Mouse (Mus musculus) gastrocnemius, adult 2 months (tissue): ENCODE results near the gene Pyroxd1. TPM values are rescaled to one million over a fixed set of nuclear protein-coding genes. Genes with fewer than 3 reads are reported as not detected.

Source experiments
- DNase-seq: peaks from one replicate; pipeline ENCODE4 v3.0.0; 2022
- H3K27ac ChIP-seq: fragments of 200-600 bp; 2 replicates; pipeline ENCODE4 v1.8.1; 2022; ENCODE audit warnings: mild to moderate bottlenecking
- H3K4me3 ChIP-seq: fragments of 200-600 bp; 2 replicates; pipeline ENCODE4 v1.8.1; 2022; ENCODE audit warnings: mild to moderate bottlenecking, moderate library complexity
- CTCF ChIP-seq: fragments of 200-600 bp; IDR thresholded peaks from 2 replicates; pipeline ENCODE4 v1.8.1; 2022; ENCODE audit warnings: antibody characterized with exemption, mild to moderate bottlenecking, moderate library complexity
- intact Hi-C: fragments of 180-260 bp; cut with DNase I; formaldehyde crosslinking; loops from one replicate; pipeline ENCODE4 v1.15.1; 2025
- total RNA-seq, 2 experiments: library from RNA; stranded (reverse); gene quantifications; 2 replicates each; pipeline ENCODE4 v1.2.3; 2021

Pyroxd1 gene
- total RNA-seq, 2 experiments from 2014 or later = 9.5 to 9.9 TPM

GRCm38 (mm10) chr6:142381615-142382014 lies 36.2 kb downstream of the Pyroxd1 start:
- Histone ChIP-seq H3K4me3 (no peak overlapping the region), H3K27ac (no peak overlapping the region)
- no peak for TF ChIP-seq CTCF
- intact Hi-C loops = no loop called here
- no peak for DNase-seq

DNA sequence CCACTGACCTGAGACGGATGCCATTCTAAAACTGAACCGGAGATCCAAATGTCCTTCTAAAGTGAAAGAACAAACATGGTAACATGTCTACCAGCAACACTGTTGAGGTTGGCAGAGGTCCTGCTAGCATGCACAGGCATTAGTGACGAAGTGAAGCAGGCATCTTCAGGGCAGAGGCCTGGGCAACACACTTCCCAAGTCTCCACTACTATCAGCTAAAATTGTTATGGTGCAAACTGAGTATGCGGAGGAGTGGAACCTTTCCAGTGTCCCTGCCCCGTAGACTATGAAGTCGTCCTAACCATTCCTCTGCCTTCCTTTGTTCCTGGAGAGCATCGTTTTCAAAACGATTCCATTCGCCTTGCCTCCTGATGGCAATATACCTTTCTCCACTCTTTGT lies 39.1 kb downstream of the Pyroxd1 start:
- no peak for TF ChIP-seq CTCF
- Histone ChIP-seq H3K27ac (no peak overlapping the region), H3K4me3 (no peak overlapping the region)
- no peak for DNase-seq
- intact Hi-C loops = no loop called here

- peak overlapping the region; percentile 90 for H3K27ac ChIP-seq
- intact Hi-C loops = loop anchor here (5.0 kb wide), 3 partner anchors 39 to 371 kb away; partner anchors contain the start of genes Cmas and Pyroxd1
Measured at GRCm38 (mm10) chr6:142386285-142387010, 41.0 kb downstream of the Pyroxd1 start.

DNA sequence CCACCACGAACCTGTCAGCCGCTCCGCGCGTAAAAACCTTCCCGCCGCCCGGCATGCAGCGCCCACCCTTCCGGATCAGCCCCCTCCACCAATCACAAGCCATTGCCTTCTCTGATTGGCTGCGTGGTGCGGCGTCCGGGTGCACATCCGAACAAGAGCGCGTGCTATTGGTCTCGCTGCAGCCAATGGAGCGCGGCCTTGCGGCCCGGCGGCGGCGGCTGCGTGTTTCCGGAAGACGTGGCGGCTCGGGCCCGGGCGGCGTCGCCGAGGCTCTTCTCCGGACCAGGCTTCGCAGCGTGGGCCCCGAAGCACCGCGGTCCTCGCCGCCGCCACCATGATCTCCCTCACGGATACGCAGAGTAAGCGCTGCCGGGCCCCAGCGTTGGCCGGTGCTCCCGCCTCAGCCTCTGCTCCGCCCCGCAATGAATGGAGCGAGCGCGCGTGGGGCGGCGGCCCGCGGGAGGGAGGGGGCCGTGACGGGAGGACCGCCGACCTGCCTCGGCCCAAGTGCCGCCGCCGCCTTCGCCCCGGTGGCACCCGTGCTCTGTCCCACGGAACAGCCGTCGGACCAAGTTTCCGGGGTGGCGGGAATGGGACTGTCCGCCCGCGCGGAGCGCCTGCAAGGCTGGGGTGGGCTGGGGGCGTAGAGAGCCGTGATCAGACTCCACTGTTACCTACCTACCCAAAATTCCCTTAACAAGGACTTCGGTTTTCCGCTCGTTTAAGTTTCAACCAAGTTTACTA lies 41.7 kb downstream of the Pyroxd1 start, which contains the start of the genes Recql and Golt1b:
TSS of gene Recql (minus strand) at position 77 of the 744 bp plus-strand sequence.
TSS of gene Golt1b (plus strand) at position 211 of the 744 bp plus-strand sequence.
- intact Hi-C loops = loop anchor here (5.0 kb wide), 3 partner anchors 40 to 370 kb away; partner anchors contain the start of genes Cmas and Pyroxd1
- Histone ChIP-seq H3K27ac (peak within 1 kb of the TSS; percentile 90), H3K4me3 (peak within 1 kb of the TSS; percentile 95)
- TF ChIP-seq CTCF = no peak
- peak; percentile 99 for DNase-seq

More at GRCm38 (mm10) chr6:142386285-142387010, 41.0 kb downstream of the Pyroxd1 start:
- no peak for TF ChIP-seq CTCF
- peak overlapping the region; percentile 95 for H3K4me3 ChIP-seq
- DNase-seq = no peak

DNA sequence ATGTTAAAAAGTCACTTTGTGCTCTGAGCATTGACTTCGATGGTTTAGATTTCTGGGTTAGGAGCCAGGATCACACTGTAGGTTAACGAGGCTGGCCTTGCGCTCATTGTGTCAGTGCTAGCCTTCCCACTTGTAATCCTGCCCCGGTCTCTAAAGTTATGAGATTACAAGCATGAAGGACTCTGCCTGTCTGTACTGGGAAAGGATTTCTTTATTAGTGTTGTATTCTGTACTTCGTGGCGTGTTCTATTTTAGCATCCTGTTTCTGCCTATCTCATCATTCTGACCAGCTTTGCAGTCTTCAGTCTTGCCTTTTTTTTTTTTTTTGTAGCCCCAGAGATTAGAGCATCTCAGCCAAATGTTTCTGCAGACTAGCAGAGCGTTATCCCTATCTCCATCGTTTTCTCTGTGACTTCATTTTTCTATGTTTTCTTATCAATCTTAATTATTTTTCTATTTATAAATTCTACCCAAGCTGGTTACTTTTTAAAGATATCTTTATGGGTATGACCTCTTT lies 42.4 kb downstream of the Pyroxd1 start:
- DNase-seq = no peak
- intact Hi-C loops = loop anchor here (5.0 kb wide), 3 partner anchors 41 to 369 kb away; partner anchors contain the start of genes Cmas and Pyroxd1
- Histone ChIP-seq H3K4me3 (peak overlapping the region; percentile 95), H3K27ac (peak overlapping the region; percentile 90)
- no peak for TF ChIP-seq CTCF

DNA sequence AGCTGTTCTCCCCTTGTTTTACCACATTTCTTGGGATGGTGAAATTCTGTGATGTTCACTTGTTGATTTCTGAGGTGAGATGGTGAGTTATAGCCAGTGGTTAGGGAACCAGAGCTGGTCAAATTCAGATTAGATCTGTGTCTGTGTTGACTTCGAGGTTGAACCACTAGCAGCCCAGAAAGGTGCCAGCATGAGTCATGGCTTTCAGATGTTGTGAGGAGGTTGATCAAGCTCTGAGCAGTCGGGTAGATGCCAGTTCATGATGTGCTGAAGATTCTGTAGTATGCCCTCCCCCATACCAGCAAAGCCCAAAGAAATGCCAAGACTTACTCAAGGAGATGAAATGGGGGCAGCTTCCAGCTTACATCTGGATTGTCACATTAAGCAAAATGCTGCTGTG lies 43.6 kb downstream of the Pyroxd1 start:
- no peak for DNase-seq
- Histone ChIP-seq H3K27ac (no peak overlapping the region), H3K4me3 (no peak overlapping the region)
- intact Hi-C loops = loop anchor here (5.0 kb wide), 3 partner anchors 42 to 368 kb away; partner anchors contain the start of genes Cmas and Pyroxd1
- TF ChIP-seq CTCF = no peak

DNA sequence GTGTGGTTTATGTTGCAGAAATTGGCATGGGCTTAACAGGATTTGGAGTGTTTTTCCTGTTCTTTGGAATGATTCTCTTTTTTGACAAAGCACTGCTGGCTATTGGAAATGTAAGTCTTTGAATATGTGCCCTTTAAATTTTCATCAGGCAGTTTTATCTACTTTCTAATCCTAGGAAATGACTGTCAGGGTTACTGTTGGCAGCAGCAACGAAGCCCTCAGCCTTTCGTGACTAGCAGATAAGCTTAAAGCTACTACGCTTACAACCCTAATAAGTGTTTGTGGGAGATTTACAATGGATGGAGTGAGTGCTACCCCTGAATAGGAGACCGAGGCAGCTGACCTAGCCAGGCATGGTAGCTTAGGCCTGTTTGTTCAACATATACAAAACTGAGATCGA lies 46.9 kb downstream of the Pyroxd1 start:
- H3K4me3 ChIP-seq = no peak overlapping the region
- DNase-seq = no peak
- TF ChIP-seq CTCF = no peak
- H3K27ac ChIP-seq = no peak overlapping the region
- intact Hi-C loops = no loop called here

GRCm38 (mm10) chr6:142394669-142395068 lies 49.2 kb downstream of the Pyroxd1 start:
- Histone ChIP-seq H3K4me3 (no peak overlapping the region), H3K27ac (no peak overlapping the region)
- peak; percentile 29 for DNase-seq
- intact Hi-C loops = no loop called here
- TF ChIP-seq CTCF = no peak

DNA sequence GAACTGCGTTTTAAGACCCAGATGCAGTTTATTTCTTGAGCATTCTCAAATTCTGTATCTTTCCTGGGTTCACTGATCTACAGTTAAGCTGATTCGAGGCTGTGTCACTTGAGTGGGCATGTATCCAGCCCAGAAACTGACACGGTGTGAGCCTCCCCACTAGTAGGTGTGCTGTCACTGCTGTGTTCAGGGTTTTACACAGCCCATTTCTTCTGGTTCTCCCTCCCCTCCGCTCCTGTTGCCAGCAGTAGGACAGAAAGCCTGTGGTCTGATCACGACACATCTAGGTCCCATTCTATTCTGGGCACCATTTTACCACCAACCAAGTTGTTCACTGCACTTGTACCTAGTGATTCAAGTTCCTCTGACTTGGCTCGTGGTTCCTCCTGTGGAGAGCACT lies 50.3 kb downstream of the Pyroxd1 start:
- no peak overlapping the region for H3K4me3 ChIP-seq
- intact Hi-C loops = no loop called here
- H3K27ac ChIP-seq = no peak overlapping the region
- TF ChIP-seq CTCF = no peak
- no peak for DNase-seq

DNA sequence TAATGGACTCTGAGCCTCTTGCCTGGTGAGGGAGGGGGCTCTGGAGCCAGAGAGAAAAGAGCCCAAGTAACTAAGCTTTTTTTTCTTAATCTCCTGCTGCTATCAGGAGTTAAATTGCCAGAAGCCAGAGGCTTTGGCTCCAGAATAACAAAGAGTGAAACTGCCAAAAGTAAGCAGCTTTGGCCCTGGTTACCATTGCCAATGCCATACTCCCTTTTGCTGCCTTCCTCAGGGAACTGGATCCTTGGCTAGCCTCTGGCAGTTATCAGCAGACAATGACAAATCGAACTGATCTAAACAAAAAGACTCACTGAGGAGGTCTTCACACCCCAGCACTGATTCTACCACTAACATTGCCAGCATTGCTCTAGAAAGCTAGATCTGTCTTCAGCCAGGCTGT lies 65.7 kb downstream of the Pyroxd1 start:
- DNase-seq = no peak
- intact Hi-C loops = no loop called here
- H3K4me3 ChIP-seq = no peak overlapping the region
- no peak for TF ChIP-seq CTCF
- no peak overlapping the region for H3K27ac ChIP-seq

Other genes with a start within 250 kb of the Pyroxd1 start
- under 1 TPM; 0.59 to 0.61 TPM for gene Slco1a6, start 137.1 kb upstream of the Pyroxd1 start, total RNA-seq
- gene Iapp, start 47.2 kb upstream of the Pyroxd1 start, total RNA-seq = not detected
- not detected for gene Slco1a5, start 22.7 kb upstream of the Pyroxd1 start, total RNA-seq
- gene Recql, start 41.4 kb downstream of the Pyroxd1 start, total RNA-seq = 1 to 10 TPM; 5.8 to 6.2 TPM
- gene Golt1b, start 41.6 kb downstream of the Pyroxd1 start, total RNA-seq = 10 to 100 TPM; 17.3 to 18.5 TPM
- gene Spx, start 67.8 kb downstream of the Pyroxd1 start, total RNA-seq = not detected
- not detected for gene Gys2, start 127.5 kb downstream of the Pyroxd1 start, total RNA-seq
- gene Ldhb, start 162.3 kb downstream of the Pyroxd1 start, total RNA-seq = 1,000 to 10,000 TPM in 1 of 2 experiments, 100 to 1,000 TPM in 1; 299 to 1,071 TPM
- gene Kcnj8, start 226.0 kb downstream of the Pyroxd1 start, total RNA-seq = 1 to 10 TPM; 8.2 to 8.4 TPM